Mouse (Mus musculus): Measurements from ENCODE around the gene Maff. TPM values are rescaled to one million over a fixed set of nuclear protein-coding genes. Genes with fewer than 3 reads are reported as not detected.

The Maff gene
- total RNA-seq, 1 experiment from 2014 or later = 3.4 TPM

DNA sequence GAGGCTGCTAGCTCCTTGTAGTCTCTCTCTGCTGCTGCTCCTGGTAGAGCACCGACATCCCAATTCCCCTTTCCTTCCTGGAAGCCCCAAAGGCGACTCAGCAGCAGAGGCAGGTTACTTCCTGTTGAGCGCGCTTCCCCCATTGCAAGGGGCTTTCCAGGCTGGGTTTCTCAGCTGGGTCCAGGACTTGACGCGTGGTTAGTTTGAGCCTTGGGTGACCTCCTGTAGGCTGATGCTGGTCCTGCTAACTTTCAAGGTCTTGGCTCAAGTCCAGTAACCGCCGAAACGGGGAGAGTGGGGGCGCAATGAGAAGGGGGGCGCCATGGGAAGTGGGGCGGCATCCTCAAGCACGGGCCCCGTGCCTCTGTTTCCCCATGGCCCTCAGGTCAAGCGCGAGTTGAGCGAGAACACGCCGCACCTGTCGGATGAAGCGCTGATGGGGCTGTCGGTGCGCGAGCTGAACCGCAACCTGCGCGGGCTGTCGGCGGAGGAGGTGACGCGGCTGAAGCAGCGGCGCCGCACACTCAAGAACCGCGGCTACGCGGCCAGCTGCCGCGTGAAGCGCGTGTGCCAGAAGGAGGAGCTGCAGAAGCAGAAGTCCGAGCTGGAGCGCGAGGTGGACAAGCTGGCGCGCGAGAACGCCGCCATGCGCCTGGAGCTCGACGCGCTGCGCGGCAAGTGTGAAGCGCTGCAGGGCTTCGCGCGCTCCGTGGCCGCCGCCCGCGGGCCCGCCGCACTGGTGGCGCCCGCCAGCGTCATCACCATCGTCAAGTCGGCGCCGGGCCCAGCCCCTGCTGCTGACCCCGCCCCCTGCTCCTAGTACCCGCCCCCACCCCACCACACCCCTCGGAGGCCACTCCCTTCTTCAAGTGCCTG is 10.9 kb downstream of the Maff start:
- peak; percentile 48 for ATAC-seq (ENCODE audit: extremely low read depth, insufficient number of reproducible peaks, low FRiP score, poor library complexity, severe bottlenecking)

DNA sequence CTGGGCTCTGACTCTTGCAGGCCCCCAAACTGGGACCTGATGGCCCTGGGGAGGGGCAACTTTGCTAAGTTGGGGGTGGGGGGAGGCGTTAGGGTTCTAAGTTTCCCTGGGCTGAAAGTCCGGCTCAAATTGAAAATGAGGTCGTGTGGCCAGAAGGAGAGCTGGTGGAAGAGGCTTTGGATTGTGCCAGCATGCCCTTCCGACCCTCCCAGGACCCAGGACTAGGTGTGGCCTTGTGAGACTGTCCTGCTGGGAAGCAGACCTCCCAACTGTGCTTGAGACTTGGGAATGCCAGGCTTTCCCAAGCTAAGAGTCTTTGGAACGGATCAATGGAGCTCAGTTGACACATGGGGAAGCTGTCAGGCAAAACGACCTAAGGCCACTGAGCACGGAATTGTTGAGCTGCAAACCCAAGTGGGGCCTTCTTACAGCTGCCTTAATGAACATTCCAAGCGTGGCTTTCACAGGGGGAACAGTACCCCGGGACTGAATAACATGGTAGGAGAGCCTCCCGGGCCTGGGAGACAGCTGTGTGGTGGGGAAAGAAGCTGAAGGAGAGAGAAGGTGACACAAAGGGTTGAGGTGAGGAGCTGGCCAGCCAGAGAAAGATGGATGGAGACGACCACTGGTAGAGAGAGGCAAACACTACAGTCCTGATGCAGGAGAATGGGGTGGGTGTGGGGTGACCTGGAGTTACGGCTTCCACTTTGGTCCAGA is 11.7 kb downstream of the Maff start:
- no peak for ATAC-seq (ENCODE audit: extremely low read depth, insufficient number of reproducible peaks, low FRiP score, poor library complexity, severe bottlenecking)

DNA sequence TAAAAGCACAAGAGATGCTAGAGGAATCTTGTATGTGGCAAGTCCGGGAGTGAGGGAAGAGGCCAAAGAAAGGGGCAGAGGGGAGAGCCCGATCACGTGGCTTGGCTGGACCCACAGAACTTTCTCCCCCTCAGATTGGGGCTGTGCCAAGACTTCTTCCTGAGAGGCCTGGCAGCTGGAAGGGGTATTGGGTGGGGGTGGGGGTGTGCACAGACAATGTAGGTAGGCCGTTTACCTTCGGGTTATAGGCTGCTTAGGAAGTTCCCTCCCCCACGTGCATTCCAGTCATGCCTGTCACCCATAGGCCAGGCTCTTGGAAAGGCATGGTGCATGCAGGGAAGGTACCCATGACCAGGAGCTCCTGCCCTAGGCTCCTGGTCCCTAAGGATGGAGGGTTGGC is 13.5 kb downstream of the Maff start:
- no peak for ATAC-seq (ENCODE audit: extremely low read depth, insufficient number of reproducible peaks, low FRiP score, poor library complexity, severe bottlenecking)

DNA sequence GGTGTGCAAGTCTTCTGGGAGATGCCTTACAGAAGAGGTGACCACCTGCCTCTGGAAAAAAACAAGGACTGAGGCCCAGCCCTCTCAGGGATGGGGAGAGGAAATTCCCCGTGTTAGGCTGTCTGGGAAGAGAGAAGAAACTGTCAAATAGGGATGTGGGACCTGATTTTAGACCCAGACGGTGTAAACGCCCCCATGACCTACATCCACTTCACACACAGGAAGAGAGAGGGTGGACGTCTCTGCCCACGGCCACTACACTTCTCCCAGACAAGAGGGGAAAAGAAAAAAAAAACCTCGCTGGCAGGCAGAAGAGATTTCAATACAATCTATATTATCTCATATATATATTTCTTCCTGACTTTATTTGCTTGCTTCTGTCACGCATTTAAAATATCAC is 13.9 kb downstream of the Maff start:
- ATAC-seq (ENCODE audit: extremely low read depth, insufficient number of reproducible peaks, low FRiP score, poor library complexity, severe bottlenecking) = no peak

DNA sequence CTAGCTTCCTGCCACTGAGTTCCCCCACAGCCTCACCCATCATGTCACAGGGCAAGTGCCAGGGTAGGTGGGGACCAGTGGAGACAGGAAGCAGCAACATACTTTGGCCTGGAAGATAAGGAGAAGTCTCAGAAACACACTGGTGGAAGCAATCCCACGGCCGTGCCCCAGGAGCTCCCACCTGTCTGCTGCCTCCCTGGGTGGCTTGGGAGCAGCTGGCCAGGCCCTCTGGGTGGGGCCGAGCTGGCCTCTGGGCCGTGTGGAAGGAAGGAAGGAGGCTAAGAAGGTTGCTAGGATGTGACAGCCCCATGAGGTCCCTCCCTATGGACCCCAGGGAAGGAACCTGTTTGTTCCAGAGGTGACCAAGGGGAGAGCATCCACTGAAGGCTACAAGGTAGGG is 14.6 kb downstream of the Maff start:
- no peak for ATAC-seq (ENCODE audit: extremely low read depth, insufficient number of reproducible peaks, low FRiP score, poor library complexity, severe bottlenecking)

DNA sequence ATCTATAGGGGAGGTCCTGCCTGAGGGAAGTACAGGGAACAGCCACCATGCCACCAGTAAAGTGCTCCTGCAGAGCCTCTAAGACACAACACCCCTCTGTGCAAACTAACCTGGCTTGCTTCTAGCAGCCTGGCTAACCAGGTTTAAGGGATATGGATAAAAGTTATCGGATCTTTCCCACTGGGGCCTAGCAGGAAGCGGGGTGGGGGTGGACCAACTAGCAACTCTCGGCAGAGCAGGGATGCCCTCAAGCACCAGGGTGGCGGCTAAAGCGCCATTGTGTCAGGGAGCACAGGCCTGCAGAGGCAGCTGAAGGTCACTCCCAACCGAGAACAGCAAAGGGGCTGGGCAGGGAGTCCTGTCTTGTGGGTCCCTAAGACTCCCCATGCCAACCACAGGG is 17.7 kb downstream of the Maff start:
- no peak for ATAC-seq (ENCODE audit: extremely low read depth, insufficient number of reproducible peaks, low FRiP score, poor library complexity, severe bottlenecking)

DNA sequence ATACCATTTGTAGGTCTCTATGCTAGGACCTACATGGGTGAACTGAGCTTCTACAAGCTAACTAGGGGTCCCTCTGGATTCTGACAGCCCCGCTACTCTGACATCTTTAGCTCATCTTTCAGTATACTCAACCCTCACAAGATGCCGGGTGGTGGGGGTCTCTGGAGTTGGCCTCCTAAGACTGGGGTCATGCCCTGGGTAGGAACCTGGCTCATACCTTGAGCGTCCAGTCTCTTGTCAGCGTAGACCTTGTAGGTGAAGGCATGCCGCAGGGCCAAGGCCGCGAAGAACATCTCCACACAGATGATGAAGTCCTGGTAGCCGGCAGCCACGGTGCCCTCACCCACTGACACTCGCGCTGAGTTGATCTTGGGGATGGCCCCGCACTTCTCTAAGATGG is 18.6 kb downstream of the Maff start:
- ATAC-seq (ENCODE audit: extremely low read depth, insufficient number of reproducible peaks, low FRiP score, poor library complexity, severe bottlenecking) = no peak

DNA sequence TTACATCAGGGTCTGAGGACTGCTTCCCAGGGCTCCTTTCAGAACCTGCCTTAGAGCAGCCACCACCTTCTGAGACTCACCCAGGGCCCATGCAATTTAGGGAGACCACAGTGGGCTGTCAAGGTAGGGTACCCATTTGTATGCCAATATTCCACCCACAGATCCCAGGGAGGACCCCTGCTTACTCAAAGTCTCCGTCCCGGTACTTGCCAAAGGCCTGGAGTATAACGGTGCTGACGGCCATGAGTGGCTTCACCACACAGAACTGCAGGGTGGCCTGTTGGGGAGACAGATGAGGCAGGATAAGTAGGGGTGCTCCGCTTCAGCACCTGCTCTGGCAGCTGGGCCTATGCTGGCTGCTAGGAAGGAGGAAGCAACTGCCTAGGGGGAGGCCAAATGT is 20.0 kb downstream of the Maff start:
- no peak for ATAC-seq (ENCODE audit: extremely low read depth, insufficient number of reproducible peaks, low FRiP score, poor library complexity, severe bottlenecking)

DNA sequence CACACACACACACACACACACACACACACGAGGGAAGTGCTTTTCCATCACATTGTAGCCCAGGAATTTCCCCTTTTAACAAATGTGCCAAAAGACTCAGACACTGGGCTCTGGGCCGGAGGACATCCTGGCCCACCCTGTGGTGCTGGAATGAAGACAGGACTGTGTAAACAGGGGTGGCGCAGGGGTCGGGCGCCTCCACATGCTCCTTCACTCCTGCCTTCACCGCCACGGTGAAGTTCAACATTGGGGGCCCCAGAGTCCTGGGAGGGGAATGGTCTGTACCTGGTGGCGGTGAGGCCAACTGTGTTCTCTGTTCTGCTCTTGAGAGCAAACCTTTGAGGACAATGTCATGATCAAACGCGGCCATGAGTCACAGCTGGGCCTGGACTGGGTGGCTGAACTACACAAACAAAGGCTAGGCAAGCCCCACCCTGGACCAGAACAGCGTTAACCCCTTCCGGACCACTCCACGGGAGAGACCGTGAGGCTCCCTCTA is 21.9 kb downstream of the Maff start:
- no peak for ATAC-seq (ENCODE audit: extremely low read depth, insufficient number of reproducible peaks, low FRiP score, poor library complexity, severe bottlenecking)

DNA sequence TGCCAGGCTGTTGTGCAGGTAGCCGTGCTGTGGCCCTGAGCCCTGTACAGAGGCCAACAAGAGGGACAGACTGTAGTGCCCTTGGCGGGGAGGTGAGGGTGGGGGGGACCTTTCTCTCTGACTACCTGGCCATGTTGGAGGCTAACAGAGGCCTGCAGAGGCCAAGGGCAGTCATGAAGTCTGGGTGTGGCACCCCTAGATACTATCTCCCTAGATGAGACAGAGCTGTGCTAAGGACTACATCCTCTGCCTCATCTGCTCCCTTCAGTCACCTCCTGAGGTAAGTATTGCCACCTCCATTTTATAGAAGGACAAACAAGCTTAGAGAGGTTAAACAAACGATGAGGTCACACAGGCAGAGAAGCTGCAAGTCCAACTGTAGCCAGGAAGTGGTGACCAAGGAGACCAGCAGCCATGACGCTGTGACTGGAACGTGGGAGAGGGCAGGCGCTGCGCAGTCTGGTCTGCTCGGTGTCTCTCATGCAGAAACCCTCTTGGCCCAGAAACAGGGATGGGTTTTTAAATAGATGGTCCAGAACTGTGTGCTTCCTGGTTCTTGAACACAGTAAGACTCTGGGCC is 22.5 kb downstream of the Maff start:
- no peak for ATAC-seq (ENCODE audit: extremely low read depth, insufficient number of reproducible peaks, low FRiP score, poor library complexity, severe bottlenecking)

DNA sequence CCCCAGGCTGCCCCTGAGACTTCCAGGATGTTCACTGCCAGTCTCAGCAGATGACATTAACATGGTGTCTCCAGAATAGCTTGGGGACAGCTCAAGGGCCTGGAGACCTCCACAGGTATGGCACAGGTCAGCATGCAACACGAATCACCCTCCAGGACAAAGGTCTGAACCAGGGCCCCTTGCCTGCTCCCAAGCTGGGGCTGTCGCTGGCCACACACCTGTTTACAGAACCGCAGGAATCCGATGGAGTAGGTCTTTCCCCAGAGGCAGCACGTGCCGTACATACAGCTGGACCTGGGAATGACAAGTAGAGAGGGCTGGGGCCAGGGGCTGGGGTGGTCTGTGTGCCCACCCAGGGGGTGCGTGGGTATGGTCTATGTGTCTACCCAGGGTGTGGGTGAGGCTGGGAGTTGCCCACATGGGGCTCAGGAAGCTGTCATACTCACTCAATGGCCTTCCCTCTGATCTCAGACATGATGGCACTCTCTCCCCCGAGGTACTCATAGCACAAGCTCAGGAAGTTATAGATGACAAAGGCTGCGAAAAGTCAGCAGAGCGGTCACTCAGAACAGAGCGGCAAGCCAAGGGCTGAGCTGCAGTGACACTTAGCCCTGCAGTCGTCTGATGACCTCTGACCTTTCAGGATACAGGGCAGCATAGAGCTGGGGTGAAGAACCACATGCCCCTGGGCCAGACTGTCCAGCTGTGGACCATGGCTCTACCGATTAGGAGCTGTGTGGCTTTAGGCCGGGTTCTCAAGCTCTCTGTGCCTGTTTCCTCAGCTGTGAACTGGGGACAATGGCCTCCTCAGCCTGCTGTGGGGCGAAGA is 23.2 kb downstream of the Maff start:
- ATAC-seq (ENCODE audit: extremely low read depth, insufficient number of reproducible peaks, low FRiP score, poor library complexity, severe bottlenecking) = no peak

DNA sequence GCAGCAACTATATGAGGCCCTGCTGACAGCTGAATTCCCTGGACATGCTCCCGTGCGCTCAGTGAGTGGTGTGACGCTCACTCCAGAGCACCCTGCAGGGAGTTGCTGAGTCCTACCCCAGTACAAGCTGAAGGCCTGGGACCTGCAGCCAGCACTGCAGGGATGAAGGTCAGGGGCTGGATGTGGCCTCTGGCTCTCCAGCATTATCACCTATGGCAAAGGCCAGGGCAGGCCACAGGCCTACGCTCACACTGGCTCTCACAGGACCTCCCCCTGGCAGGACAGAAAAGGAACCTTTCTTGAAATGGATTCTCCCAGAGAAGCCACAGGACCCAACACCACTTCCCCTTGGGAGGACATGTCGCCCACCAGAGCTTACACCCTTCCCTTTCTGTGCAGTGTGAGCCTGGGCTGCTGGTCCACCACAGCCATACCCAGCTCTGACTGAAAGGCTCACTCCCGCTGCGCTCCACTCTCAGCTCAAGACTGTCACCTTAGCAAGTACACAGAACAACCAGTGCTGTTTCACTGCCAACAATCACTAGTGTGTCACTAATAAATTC is 23.9 kb downstream of the Maff start:
- ATAC-seq (ENCODE audit: extremely low read depth, insufficient number of reproducible peaks, low FRiP score, poor library complexity, severe bottlenecking) = no peak

DNA sequence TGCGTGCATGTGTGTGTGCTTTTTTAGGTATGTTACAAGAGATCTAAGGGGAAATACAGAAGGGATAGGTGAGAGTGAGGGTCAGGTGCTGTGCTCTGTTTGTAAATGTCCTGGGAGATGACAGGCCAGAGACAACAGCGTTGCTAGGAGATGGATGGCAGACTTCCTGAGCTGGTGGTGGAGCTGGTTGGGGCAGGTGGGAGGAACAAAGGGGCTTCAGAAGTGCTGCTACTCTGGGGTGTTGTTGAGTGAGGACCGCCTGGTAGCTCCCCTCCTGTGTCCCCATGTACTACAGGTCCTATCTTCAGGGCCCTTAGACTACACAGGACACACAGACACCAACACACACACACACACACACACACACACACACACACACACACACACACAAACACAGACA is 28.3 kb downstream of the Maff start:
- no peak for ATAC-seq (ENCODE audit: extremely low read depth, insufficient number of reproducible peaks, low FRiP score, poor library complexity, severe bottlenecking)

DNA sequence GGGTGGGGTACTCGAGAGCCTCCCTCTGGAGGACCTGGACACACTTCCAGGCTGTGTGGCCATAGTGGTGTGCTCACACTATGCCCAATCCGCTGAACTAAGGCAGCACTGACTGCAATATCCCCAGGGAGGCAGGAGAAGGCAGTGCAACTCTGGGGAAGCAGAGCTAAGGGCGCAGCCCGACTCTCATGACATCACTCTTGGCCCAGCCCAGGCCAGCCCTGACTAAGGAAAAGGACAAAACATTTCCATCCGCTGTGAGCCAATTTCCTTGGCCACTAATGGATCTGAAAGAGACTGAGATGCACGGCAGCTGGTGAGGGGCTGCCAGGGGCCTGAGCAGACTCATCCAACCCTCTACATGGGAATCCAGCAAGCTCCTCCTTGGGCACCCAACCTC is 31.3 kb downstream of the Maff start:
- ATAC-seq (ENCODE audit: extremely low read depth, insufficient number of reproducible peaks, low FRiP score, poor library complexity, severe bottlenecking) = no peak

DNA sequence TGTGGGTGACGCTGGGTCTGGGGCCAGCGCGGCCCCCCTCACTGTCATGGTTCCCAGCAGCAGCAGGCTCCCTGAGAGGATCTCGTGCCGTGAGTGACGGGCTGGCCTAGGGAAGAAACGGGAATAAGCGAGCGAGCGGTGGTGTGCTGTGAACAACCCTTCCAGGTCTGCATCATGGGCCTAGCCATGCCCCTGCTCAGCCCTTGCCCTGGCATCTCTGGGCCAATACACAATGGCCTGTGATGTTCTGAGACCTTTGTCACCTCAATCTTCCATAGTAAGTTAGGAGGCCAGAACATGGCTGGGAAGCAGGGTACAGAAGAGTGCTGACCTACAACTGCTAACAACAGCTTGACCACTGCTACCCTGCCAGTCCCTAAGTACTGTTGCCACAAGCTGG is 32.2 kb downstream of the Maff start:
- no peak for ATAC-seq (ENCODE audit: extremely low read depth, insufficient number of reproducible peaks, low FRiP score, poor library complexity, severe bottlenecking)

DNA sequence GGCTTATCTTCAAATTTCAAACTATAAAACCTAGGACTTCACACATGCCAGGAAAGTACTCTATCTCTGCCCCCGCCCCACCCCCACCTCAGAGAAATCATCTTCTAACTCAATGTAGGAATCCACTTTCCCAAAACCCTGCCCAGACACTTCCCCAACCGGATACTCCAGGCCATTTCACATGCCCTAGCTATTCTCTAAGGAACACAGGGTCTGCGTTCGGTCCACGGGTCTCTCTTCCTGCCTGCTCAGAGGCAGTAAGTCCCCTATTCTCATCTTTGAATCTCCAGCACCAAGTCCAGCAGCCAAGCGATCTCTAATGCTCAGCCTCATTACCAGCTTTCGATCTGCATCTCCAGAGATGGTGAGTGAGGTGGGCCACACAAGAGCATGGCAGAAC is 33.2 kb downstream of the Maff start:
- ATAC-seq (ENCODE audit: extremely low read depth, insufficient number of reproducible peaks, low FRiP score, poor library complexity, severe bottlenecking) = no peak

DNA sequence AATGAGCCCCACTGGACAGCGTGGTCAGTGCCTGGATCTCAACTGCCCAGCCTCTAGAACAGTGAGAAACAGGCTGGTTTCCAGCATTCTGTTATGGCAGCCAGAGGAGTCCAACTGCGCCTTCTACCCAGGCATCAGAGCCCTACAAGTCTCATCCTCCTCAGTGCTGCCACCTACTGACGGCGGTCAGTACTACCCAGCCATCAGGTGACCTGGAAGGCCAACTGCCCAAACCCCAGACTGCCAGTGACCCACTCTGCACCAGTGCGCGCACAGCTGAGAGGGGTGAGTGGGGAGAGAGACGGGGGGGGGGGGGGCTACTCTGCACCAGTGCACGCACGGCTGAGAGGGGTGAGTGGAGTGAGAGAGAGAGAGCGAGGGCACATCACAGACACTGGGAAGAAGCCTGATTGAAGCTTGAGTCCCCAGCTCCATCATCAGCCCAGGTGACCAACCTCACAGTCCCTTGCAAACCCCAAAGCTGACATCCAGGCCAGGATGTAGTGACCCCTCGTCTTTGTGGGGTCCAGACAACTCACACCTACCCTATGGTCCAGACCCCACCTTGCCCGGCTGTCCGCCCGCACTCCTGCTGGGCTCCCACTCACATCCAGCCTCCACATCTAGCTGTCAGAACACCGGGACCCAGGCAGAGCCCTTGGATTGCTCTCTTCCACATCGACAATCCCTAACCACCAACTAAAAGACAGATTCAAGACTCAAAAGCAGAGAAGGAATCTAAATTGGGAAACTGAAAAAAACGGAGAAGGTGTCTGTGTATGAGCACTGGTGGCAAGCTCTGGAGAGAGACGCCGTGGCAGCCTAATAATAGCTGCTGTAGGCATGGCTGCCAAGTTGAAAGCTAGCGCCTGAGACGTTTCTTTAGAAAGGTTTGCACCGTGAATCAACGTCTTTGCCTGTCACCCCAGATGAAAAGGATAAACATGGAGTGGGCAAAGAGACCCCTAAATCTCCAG is 34.3 kb downstream of the Maff start:
- ATAC-seq (ENCODE audit: extremely low read depth, insufficient number of reproducible peaks, low FRiP score, poor library complexity, severe bottlenecking) = peak; percentile 76

DNA sequence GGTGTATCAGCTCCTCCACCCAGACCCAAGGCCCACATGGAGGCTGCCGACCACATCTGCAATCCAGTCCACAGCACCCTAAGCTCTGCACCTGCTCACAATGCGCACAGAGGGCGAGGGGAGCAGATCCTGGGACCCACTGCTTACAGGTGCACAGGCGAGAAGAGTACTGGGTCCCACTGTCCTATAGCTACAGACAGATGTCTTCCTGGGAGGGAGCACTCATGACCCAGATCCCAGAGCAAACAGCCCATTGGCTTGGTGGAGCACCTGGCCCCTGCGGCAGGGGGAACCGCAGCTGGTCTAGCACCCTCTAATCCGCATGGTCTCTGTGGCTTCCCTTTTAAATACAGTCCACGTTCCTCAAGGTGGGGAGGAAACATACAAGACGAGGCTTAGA is 35.2 kb downstream of the Maff start:
- no peak for ATAC-seq (ENCODE audit: extremely low read depth, insufficient number of reproducible peaks, low FRiP score, poor library complexity, severe bottlenecking)
